Mouse (Mus musculus): ENCODE results near the gene Dpp6.
A peak's percentile ranks its signal among the peaks of the same experiment; 100 is the strongest.
"Not testable (repeated sequence)": the region's sequence is repeated elsewhere in the genome, so short reads cannot be mapped to it uniquely, and the experiment has no call there.

The Dpp6 gene

DNA sequence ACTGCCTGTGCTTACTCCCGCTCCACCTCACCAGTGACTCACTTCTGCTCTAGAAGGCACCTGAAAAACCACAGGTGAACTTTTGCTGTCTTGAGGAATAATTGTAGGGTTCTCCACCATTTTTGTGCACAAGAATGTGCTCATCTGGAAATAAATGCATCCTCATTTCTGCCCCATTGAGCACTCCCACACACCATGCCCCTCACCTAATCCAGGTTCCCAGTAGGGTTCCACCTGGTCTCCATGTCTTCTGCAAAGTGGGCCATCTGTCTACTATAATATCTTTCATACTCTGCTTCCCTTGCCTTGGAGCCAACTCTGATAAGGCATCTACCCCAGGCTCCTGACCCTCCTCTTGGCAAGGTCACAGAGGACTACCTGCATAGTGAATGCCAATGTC lies 585.6 kb downstream of the Dpp6 start:
- no peak for DNase-seq

DNA sequence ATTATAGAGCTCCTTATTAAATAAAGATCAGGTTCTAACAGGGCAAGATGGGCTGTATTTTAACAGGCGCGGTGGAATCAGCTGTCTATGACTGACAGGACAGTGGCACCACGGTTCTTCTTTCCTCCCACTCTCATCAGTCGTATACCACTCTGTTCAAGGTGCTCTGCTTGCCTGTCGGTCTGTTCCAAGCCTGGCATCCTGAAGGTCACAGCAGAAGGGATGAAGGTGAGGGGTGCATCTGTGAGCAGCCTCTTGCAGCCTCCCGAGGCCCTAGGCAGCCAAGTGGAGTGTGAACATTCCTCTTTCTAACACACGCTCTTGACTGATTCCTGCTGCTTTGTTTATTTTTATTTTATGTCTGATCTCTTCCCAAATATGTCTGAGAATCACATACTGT lies 591.9 kb downstream of the Dpp6 start:
- no peak for DNase-seq

DNA sequence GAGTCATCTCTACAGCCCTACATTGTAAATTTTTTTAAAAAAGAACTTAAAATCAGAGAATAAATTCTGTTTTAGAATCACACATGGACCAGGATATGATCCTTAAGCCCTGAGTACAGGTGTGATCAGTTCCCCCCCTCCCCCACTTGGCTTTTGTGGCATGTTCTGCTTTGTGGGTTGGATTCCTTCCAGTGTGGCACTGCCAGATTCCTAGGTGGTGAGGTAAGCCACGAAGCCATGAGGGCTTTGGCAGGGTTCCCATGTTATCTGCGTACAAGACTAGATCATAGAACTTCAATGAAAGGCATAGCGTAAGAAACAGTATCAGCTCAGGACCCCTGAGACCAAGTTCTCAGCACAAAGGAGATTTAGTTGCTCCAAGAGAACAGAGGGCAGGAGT lies 596.0 kb downstream of the Dpp6 start:
- DNase-seq: no peak

DNA sequence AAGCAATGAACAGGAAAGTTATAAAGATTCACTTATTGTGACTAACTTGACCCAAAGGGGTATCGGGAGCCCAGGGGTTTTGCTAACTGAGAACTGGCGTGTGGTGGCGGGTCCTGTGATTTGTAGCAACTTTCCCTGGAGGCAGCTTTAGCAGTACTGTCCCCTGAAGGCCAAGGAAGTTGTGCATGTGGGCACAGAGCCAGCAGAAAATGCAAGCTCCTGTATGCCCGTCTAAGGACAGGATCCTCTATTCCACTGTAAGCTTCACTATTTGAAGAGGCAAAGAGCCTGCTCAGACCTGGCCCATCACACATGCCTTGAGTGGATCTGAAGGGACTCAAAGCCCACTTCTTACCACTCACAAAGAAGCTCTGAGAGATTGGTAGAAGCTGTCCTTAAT lies 598.5 kb downstream of the Dpp6 start:
- DNase-seq: no peak

DNA sequence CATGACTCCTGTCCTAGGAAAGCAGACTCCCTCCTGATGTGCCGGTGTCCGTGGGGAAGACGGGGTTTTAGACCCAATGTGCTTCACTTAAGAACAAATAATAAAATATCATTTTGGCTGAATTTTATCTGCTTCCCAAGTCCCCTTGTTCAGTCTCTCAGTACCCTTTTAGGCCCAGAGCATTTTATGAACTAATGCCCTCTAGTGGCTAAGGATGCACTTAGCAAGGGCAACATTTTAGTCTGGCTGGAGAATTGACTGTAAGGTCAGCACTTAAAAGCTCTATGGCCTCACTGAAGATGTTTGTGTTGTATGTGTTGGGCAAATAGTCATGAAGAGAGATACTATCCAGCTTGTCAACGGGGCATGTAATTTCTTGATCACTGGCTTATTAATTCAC lies 599.6 kb downstream of the Dpp6 start:
- DNase-seq: no peak

DNA sequence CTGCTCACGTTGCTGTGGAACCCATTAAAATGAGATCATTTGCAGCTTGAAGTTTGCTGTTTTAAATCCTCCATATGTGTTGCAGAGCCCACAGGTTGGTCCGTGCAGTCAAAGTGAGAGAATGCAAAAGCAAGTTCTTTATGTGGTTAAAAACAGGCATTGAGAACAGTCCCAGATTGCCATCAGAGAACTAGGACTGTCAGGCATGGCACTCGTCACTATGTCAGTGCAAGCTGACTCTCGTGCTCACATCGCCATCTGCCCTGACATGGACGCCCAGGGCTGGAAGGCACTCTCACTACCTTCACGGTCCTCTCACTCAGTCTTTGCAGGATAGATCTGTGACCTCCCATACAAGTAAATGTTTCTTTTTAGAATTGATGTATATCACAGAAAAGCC lies 600.4 kb downstream of the Dpp6 start:
- DNase-seq: peak; percentile 31

DNA sequence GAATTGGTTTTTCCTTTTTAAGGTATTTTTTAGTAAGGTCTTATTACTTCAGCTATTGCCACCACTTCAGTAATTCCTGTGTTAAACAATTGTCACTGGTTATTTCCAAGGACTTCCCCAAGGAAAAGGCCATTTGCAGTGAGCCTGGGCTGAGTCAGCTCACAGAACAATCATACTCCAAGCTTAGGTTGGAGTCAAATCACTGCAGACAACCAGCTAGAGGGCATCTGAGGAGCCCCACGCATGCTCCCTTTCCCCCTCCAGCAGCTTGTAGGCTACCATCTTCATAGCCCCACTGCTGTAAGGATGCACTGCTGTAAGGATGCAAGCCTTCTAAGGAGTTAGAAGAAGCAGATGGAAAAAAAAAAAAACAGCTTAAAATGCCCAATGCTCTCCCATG lies 601.9 kb downstream of the Dpp6 start:
- no peak for DNase-seq

DNA sequence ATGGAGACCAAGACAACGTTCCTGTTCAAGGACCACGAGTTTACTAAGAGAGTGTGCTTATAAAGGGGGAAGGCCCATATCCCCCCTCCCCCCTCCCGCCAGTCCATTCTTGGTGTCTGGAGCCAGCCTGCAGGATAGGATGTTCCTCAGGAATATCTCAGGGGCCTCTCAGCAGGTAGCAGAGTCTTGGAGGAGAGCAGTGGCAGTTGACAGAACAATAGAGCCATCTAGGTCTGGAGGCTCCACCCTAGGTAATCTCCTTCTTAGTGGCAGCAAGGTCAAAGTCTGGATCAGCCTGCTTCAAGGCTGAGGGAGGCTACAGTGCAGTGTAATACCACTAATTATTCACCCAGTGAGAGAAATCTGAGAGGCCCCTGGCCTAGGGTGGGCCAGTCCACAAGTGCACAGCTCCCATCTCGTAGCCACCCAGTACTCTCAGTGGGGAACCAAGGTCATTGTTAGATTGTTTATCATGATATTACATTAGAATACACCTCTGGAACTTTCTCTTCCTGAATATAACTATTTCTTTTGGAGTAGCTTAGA lies 604.2 kb downstream of the Dpp6 start:
- no peak for DNase-seq

DNA sequence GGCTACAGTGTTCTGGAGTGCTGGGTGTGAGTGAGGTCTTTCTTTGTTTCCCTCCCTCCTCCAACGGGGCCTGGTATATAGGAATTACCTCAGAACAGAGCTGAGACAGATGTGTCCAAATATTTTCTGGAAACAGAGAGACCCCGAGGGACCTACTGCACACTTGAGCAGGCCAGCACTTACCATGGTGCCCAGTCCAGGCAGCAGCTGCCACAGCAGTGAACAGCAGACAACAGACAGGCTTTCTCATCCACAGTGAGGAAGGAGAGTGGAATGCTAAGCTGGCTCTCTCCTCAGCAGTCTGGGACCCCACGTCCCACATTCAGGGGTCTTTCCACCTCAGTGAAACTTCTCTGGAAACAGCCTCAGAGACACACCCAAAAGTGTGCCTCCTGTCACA lies 606.8 kb downstream of the Dpp6 start:
- no peak for DNase-seq

DNA sequence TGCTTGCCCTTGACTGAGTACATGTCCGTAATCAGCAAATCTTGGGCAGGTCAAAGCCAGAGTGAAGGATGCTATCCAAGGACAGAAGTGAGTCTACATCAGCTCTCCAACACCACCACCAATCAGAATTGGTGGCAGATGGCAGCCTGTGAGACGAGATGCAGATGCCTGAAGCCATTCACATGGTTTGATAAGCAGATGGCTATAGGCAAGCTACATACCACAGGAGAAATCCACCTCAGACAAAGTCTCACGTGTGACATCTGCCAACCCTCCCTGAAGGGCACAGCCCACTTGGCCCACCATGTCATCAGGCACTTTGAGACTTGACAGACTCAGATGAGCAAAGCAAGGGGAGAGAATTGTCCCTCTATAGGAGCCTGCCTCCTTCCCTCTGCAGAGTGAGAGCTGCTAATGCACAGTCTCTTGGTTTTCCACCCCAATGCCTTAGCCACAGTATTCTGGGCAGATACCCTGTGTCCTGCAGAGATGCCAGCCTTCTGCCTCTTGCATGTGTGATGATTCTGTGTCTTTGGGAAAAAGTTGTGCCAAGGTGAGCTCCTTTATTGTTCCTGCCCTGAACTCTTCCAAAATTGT lies 607.6 kb downstream of the Dpp6 start:
- no peak for DNase-seq

DNA sequence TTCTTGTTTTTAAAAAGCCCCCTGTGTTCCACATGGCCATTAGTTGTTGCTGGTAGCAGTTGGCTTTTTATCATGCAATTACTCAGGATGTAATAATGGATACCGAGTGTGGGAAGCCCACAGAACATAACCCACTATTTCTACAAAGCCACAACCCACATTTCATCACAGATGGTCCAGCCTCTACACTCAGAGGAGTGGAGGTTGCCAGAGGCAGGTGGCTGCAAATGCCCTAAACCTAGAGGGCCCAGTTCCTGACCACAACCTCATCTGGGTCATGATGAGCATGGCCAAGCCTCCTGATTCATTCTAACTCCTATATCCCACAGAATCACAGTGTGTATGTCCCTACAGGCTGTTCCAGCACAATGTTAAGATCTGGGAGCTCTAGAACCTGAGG lies 609.2 kb downstream of the Dpp6 start:
- no peak for DNase-seq

DNA sequence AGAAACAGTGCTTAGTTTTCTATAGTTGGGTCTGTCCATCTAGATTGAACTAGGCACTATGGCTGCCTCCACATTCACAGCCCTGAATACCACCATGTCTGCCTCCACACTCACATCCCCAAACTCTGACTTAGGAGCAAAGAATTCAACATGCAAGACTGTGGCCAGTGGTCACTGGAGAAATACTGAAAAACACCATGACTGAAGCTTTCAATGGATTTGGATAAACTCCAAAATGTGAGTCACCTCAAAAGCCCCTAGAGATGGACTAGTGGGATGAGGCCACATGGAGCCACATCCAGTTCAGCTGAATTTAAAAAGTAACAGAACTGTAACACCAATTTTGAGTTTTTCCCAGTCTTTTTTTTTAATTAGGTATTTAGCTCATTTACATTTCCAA lies 616.6 kb downstream of the Dpp6 start:
- no peak for DNase-seq

DNA sequence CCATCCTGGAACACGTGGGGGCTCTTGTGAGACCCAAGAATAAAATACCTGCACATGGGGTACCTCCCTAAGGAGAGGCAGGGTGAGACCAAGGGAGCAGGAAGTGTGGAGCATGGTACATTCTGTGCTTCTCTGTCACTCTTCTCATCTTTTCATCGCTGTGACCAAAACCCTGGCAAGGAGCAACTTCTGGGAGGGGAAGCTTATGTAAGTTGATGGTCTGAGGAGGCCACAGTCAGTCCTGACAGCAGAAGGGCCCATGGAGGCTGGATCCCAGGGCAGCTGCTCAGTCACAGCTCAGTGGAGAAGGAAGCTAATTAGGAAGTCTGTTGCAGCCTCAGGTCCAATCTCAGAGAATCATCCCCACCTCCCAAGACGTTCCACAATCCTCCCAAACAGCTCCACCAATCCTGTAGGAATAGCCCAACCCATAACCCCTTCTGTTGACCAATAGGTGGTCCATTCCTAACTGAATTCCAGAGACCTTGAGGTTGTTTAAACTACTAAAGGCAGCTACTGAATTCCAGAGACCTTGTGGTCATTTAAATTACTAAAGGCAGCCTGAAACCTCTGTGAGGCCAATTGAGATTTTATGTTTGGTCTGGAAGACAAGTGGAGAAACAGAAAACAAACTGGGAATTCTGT lies 636.3 kb downstream of the Dpp6 start:
- DNase-seq: no peak

DNA sequence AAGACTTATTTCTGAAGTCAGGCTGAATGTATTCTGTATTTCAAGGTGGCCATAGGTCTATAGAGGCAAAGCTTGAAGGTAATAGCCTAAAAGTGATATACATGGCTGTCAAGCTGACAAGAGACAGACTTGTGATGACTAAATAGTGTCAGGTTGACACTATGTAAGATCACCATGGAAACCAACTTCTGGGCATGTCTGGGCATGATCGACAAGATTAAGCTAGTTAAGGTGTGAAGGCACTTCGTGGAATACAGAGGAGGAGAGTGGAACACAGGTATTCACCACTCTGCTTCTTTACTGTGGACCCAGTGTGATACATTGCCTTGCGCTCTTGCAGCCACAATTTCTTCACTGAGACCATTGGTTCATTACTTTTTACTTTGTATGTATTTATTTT lies 637.4 kb downstream of the Dpp6 start:
- no peak for DNase-seq

DNA sequence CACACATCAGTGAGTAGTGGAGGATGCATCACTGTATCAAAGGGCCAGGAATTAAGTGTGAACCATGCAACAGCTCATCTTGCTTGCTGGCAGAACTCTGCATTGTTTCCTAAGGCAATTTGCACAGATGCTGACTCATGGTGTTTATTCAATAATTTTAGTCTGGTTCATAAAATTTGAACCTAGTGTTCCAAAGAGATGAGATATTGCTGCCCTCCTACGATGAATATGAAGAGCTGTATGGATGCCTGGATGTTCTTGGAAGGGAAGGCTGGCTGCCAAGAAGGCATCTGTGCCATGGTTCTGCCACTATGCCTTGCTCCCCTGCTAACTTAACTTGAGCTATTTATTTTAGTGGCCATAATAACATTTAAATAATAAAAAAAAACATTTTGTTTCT lies 640.0 kb downstream of the Dpp6 start:
- peak; percentile 63 for DNase-seq

DNA sequence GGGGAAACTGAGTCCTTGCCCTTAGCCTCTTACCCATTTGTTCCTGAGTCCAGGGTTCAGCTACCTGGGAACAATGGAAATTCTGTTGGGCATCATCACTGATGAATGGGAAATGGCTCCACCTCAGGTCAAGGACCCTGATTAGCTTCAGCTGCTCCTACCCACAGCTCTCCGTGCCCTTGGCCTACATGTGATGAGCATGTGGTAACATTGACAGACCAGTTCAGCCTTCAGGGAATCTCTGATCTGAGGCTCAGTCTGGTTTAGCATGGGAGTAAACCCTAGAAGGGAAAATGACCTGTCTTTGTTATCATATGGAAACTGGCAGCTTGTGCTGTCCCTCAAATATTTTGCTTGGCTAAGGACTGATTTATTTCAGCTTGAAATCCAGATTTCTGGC lies 640.7 kb downstream of the Dpp6 start:
- no peak for DNase-seq

DNA sequence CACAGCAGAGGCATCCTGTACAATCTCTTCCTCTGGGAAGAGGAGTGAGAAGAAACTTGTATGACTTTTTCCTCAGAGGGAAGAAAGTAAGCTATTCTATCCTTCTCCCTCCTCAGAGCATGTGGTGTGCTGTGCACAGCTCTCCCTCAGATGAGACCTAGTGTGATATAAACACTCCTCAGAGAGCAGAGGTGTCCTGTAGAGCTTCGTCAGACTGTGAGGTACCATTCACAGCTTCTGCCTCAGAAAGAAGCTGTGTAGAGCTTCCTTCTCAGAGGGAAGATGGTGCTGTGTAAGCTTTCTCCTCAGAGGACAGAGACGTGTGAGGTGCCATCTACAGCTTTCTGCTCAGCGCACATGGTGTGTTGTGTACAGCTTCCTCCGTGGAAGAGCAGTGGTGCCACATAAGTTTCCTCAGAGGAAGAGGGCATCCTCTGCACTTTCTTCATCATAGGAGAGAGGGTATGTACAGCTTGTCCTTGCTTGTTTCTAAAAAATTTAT lies 658.0 kb downstream of the Dpp6 start:
- DNase-seq: no peak

DNA sequence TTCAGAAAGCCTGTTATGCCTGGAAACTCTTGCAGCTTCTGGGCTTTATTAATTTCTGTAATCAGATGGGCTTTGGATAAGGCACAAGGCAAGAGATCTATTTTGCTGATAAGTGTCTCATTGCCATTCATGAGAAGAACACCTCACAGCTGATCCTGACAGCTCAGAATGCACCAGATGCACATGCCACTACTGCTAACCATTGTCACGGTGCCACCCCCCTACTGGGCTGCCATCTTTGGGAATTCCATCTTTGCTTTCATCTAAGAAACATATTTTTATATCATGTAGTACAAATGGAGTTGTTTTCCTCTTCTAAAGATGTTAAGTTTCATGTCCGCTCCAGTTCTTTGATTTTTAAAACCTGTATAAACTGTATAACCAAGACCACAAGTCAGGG lies 664.7 kb downstream of the Dpp6 start:
- peak; percentile 52 for DNase-seq

DNA sequence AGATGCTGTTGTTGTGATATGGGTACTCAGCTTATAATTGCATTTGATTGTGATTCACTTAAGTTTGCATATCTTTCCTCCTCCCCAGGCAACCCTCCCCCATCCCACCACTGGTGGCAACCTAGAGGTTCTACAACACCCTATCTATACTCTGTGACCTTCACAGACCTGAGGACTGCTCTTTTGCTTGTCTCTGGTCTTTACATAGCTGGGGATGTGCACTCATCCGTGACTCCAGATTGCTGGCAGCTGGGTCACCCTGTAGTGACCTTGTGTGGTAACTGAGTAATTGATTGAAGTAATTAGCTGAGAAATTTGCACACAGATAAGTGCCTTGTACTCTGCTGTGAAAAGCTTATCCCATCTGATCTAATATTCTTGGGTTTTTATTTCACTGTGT lies 669.1 kb downstream of the Dpp6 start:
- no peak for DNase-seq

DNA sequence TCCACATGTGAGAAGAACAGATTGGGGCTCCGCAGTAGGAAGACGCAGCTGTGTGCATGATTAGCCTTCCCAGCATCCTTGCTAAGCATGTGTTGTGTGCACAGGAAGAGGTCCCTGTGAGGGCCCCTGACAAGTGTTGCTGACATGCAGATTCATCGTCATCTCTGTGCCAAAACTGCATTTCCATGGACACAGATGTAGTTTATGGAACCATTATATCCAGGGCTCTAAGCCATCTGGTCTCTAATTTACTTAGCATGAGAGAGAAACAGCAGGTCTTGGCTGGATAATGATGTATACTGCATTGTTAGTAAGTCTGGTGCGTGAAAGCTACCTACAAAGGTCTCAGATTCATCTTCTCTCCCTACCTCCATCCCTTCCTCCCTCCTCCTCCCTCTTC lies 673.9 kb downstream of the Dpp6 start:
- peak; percentile 27 for DNase-seq

DNA sequence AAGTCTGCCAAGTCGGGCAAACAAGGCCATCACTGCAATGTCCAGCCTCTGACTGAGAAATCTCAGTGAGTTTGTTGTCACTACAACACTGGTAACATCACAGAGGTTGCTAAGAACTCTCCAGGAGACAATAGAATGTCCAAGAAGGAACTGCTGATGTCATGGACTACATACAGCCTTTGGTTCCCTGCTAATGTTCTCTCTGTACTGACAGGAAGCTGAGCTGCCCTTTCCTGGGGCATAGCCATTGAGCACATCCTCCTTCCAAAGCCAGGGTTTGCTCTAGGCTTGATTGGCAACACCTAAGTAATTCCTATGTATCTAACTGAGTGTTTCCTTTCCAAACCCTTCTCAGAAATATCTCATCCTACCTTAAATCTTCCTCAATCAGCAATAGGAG lies 684.3 kb downstream of the Dpp6 start, which contains the start of gene Speer4b:
Gene Speer4b (minus strand): TSS at position 101 of the 400 bp plus-strand sequence.
- not testable (repeated sequence) for DNase-seq

DNA sequence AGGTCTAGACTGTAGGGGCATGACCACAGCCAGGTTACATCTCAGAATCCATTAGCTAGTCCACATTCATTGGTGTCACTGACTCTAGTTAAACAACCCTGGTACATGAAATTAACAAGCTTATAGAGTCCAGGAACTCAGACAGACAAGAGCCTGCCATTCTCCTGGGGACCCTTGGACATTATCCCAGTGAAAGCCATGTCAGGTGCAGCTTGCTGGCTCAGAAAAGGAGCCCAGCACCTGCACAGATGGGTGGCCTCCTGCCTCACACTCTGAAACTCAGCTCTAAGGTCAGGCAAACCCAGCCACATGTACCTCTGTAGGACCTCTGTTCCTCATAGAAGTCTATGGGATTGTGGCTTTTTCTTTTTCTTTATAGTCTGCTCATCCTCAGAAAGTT lies 701.7 kb downstream of the Dpp6 start:
- no peak for DNase-seq

DNA sequence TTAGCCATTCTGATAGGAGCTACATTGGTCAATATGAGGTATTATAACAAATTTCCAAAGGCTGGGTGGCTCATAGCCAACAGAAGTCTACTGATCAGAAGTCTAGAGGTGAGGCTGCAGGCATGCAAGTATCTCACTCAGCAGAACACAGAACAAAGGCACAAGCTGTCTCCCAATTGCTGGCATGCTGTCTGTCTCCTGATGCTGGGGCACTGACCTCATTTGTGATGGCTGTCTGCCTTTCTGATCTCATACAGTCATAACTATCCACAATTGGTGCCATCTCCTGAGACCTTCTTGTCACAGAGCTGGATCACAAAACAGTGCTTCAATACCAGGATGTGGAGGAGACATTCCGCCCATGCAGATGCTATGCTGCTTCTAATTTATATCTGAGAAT lies 709.9 kb downstream of the Dpp6 start:
- peak; percentile 20 for DNase-seq

DNA sequence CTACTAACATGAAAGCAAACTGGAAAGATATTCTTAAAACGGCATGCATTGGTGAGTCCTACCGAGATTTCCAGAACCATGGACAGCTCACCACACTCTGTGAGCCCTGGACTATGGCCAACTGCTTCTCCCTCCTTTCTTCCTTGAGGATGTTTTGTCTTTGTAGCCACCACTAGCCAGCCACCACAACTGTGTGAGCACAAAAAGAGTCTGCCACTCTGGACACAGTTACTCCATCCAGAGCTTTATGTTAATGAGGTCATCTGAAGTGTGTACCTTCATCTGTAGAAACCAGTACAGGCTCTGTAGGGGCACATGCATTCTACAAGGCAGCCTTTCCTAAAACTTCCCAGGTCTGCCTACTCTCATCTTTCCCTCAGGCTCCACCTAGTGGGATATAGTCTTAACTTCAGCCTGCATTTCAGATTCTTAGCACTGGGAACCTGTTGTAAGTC lies 727.8 kb downstream of the Dpp6 start:
- peak; percentile 30 for DNase-seq

DNA sequence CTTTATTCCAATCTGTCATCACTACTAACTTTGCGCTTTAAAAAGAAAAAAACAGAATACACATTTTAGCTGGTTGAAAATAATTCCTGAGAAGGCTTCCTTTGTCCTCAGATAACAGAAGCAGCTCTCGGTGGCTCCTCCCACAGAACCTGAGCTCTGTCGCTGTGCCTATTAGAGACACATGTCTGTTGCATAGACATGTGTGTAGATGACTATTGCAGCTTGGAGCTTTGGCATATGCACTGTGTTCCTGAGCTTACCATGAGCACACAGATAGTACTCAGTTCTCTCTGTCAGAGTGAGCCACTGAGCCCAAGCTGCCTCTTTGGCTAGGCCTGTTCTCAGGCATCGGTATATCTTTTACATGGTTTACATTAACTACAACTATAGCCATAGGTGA lies 732.3 kb downstream of the Dpp6 start:
- DNase-seq: peak; percentile 38

Data from layer of hippocampus, adult 9-11 months (tissue).